Mouse (Mus musculus) limb, embryonic 14.5 days (tissue): ENCODE measurements around the gene Kcnip1. TPM values are rescaled to one million over a fixed set of nuclear protein-coding genes. Genes with fewer than 3 reads are reported as not detected.

Experiments
- ATAC-seq: fragments of 200-750 bp; cut with Nextera tagmentation; 2 replicates; pipeline ENCODE4 v1.8.0; 2017; ENCODE audit warnings: low read depth, moderate number of reproducible peaks, moderate TSS enrichment; ENCODE audit not compliant: low FRiP score
- DNase-seq: peaks from one replicate; pipeline ENCODE4 v3.0.0-alpha.2; 2015; ENCODE audit warnings: low spot score
- H3K27ac ChIP-seq: fragments of 300-500 bp; sonication (generic); replicated peaks from 2 replicates; pipeline ENCODE4 v1.5.1; 2014; ENCODE audit warnings: low read depth, mild to moderate bottlenecking, low read length, moderate library complexity, mixed read lengths
- H3K27me3 ChIP-seq: fragments of 300-500 bp; sonication (generic); 2 replicates; pipeline ENCODE4 v1.6.1; 2014; ENCODE audit warnings: low read length, mixed read lengths; ENCODE audit not compliant: control insufficient read depth, insufficient read depth
- H3K36me3 ChIP-seq: fragments of 300-500 bp; sonication (generic); 2 replicates; pipeline ENCODE4 v1.6.1; 2014; ENCODE audit warnings: mild to moderate bottlenecking, low read length, moderate library complexity, mixed read lengths; ENCODE audit not compliant: control insufficient read depth, insufficient read depth
- H3K4me1 ChIP-seq: fragments of 300-500 bp; sonication (generic); 2 replicates; pipeline ENCODE4 v1.6.1; 2014; ENCODE audit warnings: antibody characterized with exemption, low read length, mixed read lengths; ENCODE audit not compliant: control insufficient read depth, insufficient read depth
- H3K4me2 ChIP-seq: fragments of 300-500 bp; sonication (generic); replicated peaks from 2 replicates; pipeline ENCODE4 v1.6.1; 2014; ENCODE audit warnings: low read depth, mild to moderate bottlenecking, low read length, moderate library complexity; ENCODE audit not compliant: severe bottlenecking
- H3K4me3 ChIP-seq: fragments of 300-500 bp; sonication (generic); replicated peaks from 2 replicates; pipeline ENCODE4 v1.5.1; 2014; ENCODE audit warnings: low read length
- H3K9ac ChIP-seq: fragments of 300-500 bp; sonication (generic); 2 replicates; pipeline ENCODE4 v1.6.1; 2014; ENCODE audit warnings: mild to moderate bottlenecking, low read depth, low read length, moderate library complexity; ENCODE audit not compliant: severe bottlenecking
- H3K9me3 ChIP-seq: fragments of 300-500 bp; sonication (generic); 2 replicates; pipeline ENCODE4 v1.6.1; 2016; ENCODE audit warnings: low read length; ENCODE audit not compliant: control insufficient read depth
- POLR2A ChIP-seq: fragments of 200-500 bp; IDR thresholded peaks from 2 replicates; pipeline ENCODE4 v1.8.0; 2012; ENCODE audit warnings: inconsistent platforms, mild to moderate bottlenecking, moderate library complexity, borderline replicate concordance; ENCODE audit not compliant: insufficient read depth, insufficient read length; ENCODE audit errors: extremely low read depth
- WGBS: fragments of 180-500 bp; shearing (Covaris S2); extraction: QIAGEN DNeasy Blood & Tissue Kit; methylation state at CpG from one replicate; pipeline ENCODE4 v1.1.7; 2014; 5-methylcytosine and 5-hydroxymethylcytosine counted together
- polyA plus RNA-seq, 2 experiments: library from polyadenylated mRNA; depleted of rRNA in 1 of 2; stranded (reverse) in 1 of 2; unstranded in 1 of 2; fragments of >200 nt; fragmentation: Nextera tagmentation in 1 of 2; extraction: Ambion mirVana in 1 of 2; gene quantifications; 2 replicates each; pipeline versions ENCODE4 v1.2.1 to v1.2.3; 2012 to 2014

The Kcnip1 gene
- polyA plus RNA-seq, 2 experiments = 3.4 to 5.0 TPM

DNA sequence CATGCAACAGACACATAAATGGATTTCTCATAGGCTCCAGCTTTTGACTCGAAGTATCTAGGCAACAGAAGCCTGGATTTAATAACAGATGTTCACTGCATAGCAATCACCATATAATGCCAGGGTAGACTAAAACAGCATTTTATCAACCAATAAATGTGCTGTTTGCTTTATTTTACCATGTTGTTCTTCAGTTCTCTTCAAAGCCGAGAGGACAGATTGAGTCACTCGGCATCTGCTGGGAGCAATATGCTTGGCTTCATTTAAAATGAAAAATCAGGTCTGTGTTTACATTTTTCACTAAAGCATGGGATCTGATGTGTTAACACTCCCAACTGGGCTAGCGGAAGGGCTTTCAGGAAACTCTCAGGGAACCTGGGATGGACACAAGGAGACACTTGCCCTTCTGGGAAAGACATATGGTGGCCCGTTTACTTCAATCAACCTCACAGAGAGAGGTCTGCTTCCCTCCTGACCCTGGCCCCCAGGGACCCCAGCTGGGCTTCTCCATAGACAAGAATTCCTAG, 220.3 kb downstream of the Kcnip1 start:
- 45% methylated on average over 5 of the region's 5 CpGs for WGBS
- TF ChIP-seq POLR2A = no peak
- no peak overlapping the region for H3K27ac ChIP-seq
- DNase-seq = no peak
- no peak overlapping the region for H3K4me3 ChIP-seq
- H3K4me1 ChIP-seq = peaks cover 6% of the 10 kb centered on the region; the same call in 1 of the 2 replicates
- no peak overlapping the region for H3K4me2 ChIP-seq
- H3K9me3 ChIP-seq = no peaks in the 10 kb centered on the region
- H3K27me3 ChIP-seq = no peaks in the 10 kb centered on the region
- no peak for ATAC-seq
- H3K9ac ChIP-seq = no peak overlapping the region
- H3K36me3 ChIP-seq = no peaks in the 10 kb centered on the region

DNA sequence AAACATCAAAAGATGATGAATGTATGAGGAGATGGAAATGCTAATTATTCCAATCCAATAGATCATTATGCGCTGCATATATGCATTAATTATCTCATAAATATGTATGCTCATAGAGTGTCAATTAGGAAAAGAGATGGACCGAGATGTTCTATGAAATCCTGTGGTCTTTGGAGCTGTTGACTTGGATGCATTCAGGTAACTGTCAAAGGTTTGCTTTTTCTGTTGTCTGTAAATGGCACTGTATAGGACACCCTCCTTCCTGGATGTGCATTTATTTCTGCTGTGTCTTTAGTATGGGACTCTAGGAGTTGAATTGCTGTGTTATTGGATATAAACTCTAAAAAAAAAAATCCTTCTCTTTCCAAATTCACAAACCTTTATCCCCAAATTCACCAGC, 220.9 kb downstream of the Kcnip1 start:
- peaks cover 6% of the 10 kb centered on the region; the same call in 1 of the 2 replicates for H3K4me1 ChIP-seq
- ATAC-seq (no peak), DNase-seq (no peak)
- no peak overlapping the region for H3K4me2 ChIP-seq
- no peak overlapping the region for H3K27ac ChIP-seq
- H3K4me3 ChIP-seq = no peak overlapping the region
- no peak for TF ChIP-seq POLR2A
- WGBS = 84% methylated on average over 2 of the region's 2 CpGs
- H3K9ac ChIP-seq = no peak overlapping the region
- H3K36me3 ChIP-seq = no peaks in the 10 kb centered on the region
- no peaks in the 10 kb centered on the region for H3K27me3 ChIP-seq
- no peaks in the 10 kb centered on the region for H3K9me3 ChIP-seq

DNA sequence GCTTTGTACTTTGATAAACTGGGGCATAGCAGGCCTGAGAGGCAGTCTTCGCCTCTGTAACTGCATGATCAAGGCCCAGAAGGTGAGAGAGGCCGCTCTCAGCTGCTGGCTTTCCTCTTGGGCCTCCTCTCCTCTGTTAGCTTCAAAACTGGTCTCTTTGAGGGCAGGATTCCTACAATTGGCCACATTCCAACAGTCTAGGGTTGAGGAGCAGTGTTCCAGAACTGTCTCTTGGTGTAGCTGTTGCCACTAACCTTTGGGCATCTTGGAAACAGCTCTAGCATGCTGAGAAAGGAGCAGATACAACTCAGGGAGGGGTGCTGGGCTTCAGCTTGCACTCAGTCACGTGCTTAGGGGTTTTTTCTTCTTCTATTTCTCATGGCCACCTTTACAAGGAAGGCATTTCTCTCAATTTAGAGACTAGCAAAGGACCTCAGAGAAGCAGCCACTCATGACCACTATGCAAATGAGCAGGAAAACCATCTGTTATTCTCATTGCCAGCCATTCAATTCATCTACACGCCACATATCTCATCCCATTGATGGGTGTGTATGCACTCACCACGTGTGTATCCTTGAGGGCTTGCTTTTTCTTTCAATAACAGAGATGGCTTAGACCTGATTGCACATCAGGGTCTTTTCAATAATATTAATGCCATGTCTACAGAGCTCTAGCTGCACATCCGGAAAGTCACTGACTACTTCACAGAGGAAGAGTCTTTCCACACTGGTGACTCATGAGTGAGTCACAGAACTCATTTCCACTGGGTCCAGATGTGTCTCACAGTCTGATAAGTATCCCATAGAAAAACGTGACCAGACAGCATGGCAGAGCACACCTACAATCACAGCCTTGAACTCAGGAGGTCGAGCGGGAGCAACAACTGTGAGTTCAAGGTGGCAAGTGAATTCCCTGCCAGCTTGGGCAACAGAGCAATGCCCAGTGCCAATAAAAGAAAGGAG, 225.7 kb downstream of the Kcnip1 start:
- 80% methylated on average over 9 of the region's 9 CpGs for WGBS
- H3K36me3 ChIP-seq = no peaks in the 10 kb centered on the region

DNA sequence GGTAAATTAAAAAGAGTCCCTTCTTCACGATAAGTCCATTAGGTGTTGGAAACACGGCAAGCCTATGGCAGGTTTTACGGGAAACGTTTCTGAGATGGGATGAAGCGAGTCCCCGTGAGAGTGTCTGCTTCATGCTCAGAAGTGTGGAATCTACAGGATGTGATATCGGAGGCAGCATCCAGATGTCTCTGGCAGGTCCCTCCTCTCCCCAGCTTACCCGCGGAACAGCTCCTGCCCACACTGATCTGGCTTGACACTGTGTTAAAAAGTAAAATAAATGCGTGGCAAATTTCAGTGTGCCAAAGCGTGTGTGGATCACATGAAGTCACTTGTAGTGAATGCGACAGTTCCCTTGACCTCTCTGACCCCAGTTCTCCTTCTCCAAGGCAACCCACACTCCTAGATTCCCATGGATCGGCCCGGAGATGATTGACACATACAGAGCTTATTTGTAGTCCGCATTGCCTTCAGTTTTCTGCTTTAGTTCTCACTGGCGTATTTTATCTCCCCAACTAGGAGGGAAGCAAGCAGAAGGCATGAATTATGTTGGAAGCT, 231.7 kb downstream of the Kcnip1 start:
- Histone ChIP-seq H3K9me3 (no peaks in the 10 kb centered on the region), H3K4me3 (no peak overlapping the region), H3K27me3 (no peaks in the 10 kb centered on the region), H3K4me2 (no peak overlapping the region), H3K4me1 (no peaks in the 10 kb centered on the region), H3K36me3 (no peaks in the 10 kb centered on the region), H3K9ac (no peak overlapping the region), H3K27ac (no peak overlapping the region)
- DNase-seq (no peak), ATAC-seq (no peak)
- TF ChIP-seq POLR2A = no peak
- 75% methylated on average over 16 of the region's 16 CpGs for WGBS

More for the DNA sequence above, 225.7 kb downstream of the Kcnip1 start:
- no peak overlapping the region for H3K4me2 ChIP-seq
- no peaks in the 10 kb centered on the region for H3K27me3 ChIP-seq
- H3K27ac ChIP-seq = no peak overlapping the region
- H3K9me3 ChIP-seq = no peaks in the 10 kb centered on the region
- H3K9ac ChIP-seq = no peak overlapping the region
- TF ChIP-seq POLR2A = no peak
- ATAC-seq (no peak), DNase-seq (no peak)
- H3K4me3 ChIP-seq = no peak overlapping the region
- 0 out of 2 replicates have a peak, but pooled peaks cover 2% of the 10 kb centered on the region for H3K4me1 ChIP-seq

DNA sequence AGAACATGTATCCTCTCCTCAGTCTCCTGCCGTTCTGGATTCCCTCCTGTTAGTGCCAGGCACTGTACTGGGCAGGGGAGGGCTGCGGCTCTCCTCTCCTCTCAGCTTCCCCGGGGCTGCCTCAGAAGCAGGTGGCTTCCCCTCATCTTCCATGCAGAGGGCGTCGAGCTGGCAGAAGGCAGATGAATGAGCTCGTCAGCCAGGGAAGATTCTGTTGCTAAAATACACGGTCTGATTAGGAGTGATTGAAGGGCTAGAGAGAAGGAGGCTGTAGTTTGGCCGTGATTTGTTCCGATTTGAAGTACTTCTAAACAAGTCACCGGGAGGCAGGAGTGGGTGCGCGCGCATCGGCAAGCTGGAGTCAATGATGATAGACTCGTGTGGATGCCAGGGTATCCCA, 236.3 kb downstream of the Kcnip1 start:
- no peaks in the 10 kb centered on the region for H3K9me3 ChIP-seq
- no peak for TF ChIP-seq POLR2A
- no peaks in the 10 kb centered on the region for H3K4me1 ChIP-seq
- H3K9ac ChIP-seq = no peak overlapping the region
- WGBS = 62% methylated on average over 15 of the region's 15 CpGs
- no peaks in the 10 kb centered on the region for H3K36me3 ChIP-seq
- H3K27ac ChIP-seq = no peak overlapping the region
- DNase-seq (no peak), ATAC-seq (no peak)
- no peak overlapping the region for H3K4me2 ChIP-seq
- no peaks in the 10 kb centered on the region for H3K27me3 ChIP-seq
- H3K4me3 ChIP-seq = no peak overlapping the region
